Mouse (Mus musculus) bone marrow macrophage, adult 2 months (primary cell): ENCODE data around the gene Pdp2.

Experiments used
- CTCF ChIP-seq: IDR thresholded peaks from 2 replicates; pipeline ENCODE4 v1.5.1; 2012; ENCODE audit warnings: low read depth, mild to moderate bottlenecking, low read length, moderate library complexity
- POLR2A ChIP-seq: IDR thresholded peaks from 2 replicates; pipeline ENCODE4 v1.6.1; 2012; ENCODE audit warnings: mild to moderate bottlenecking, low read depth, low read length, borderline replicate concordance

GRCm38 (mm10) chr8:104542160-104542559 lies 49.1 kb upstream of the Pdp2 start:
- no peak for TF ChIP-seq POLR2A
- no peak for TF ChIP-seq CTCF
